7 mouse cellular contexts compared by ENCODE assay signal in genomic region chr12:9029506-9029887, GRCm38 (mm10). TPM values are rescaled to one million over a fixed set of nuclear protein-coding genes. Genes with fewer than 3 reads are reported as not detected.
A peak's percentile ranks its signal among the peaks of the same experiment; 100 is the strongest.
DNase-seq lines count a peak whose midpoint lies in the region; ATAC-seq lines count a peak whose summit lies in the region.

No protein-coding gene starts in this region.

- no peaks in the 10 kb centered on the region for H3K27me3 ChIP-seq in lung, embryonic 16.5 days (ENCODE audit: control insufficient read depth, insufficient read depth, low read depth, low read length)
- no peaks in the 10 kb centered on the region for H3K27me3 ChIP-seq in forebrain, embryonic 13.5 days
- H3K27me3 ChIP-seq in limb, embryonic 15.5 days = no peaks in the 10 kb centered on the region
- H3K27me3 ChIP-seq in stomach, embryonic 16.5 days (ENCODE audit: control insufficient read depth, insufficient read depth, low read length) = no peaks in the 10 kb centered on the region

- H3K4me1 ChIP-seq in lung, embryonic 16.5 days (replicated peaks; ENCODE audit: control insufficient read depth, insufficient read depth, low read length) = peaks cover 4% of the 10 kb centered on the region; the same call in 1 of the 2 replicates
- H3K4me1 ChIP-seq in forebrain, embryonic 13.5 days = peaks cover 6% of the 10 kb centered on the region
- no peaks in the 10 kb centered on the region for H3K4me1 ChIP-seq in limb, embryonic 15.5 days
- no peaks in the 10 kb centered on the region for H3K4me1 ChIP-seq in stomach, embryonic 16.5 days (ENCODE audit: control insufficient read depth, insufficient read depth, low read length)

- peaks cover 2% of the 10 kb centered on the region; the same call in 1 of the 2 replicates for H3K36me3 ChIP-seq in lung, embryonic 16.5 days (ENCODE audit: control insufficient read depth, insufficient read depth, low read length)
- H3K36me3 ChIP-seq in forebrain, embryonic 13.5 days (ENCODE audit: poor library complexity, severe bottlenecking) = peaks cover 9% of the 10 kb centered on the region
- peaks cover 15% of the 10 kb centered on the region for H3K36me3 ChIP-seq in limb, embryonic 15.5 days
- no peaks in the 10 kb centered on the region; the same call in 1 of the 2 replicates for H3K36me3 ChIP-seq in stomach, embryonic 16.5 days (ENCODE audit: control insufficient read depth, insufficient read depth, low read length)

- H3K4me2 ChIP-seq in lung, embryonic 16.5 days (ENCODE audit: low read depth, low read length) = peak overlapping the region; percentile 71
- H3K4me2 ChIP-seq in forebrain, embryonic 13.5 days = peak overlapping the region; percentile 68
- H3K4me2 ChIP-seq in limb, embryonic 15.5 days = peak overlapping the region; percentile 57
- H3K4me2 ChIP-seq in stomach, embryonic 16.5 days (ENCODE audit: low read depth, low read length) = peak overlapping the region; percentile 79

- H3K27ac ChIP-seq in lung, embryonic 16.5 days (ENCODE audit: low read length) = peak overlapping the region; percentile 100
- peak overlapping the region; percentile 98; the same call in 1 of the 2 replicates for H3K27ac ChIP-seq in forebrain, embryonic 13.5 days
- peak overlapping the region; percentile 99 for H3K27ac ChIP-seq in limb, embryonic 15.5 days
- 0 out of 2 replicates have a peak overlapping the region, but pooled peaks have one; percentile 99 for H3K27ac ChIP-seq in stomach, embryonic 16.5 days (ENCODE audit: low read length)

- 31% methylated on average over 4 of the region's 4 CpGs for WGBS in lung, embryonic 16.5 days
- 68% methylated on average over 4 of the region's 4 CpGs for WGBS in forebrain, embryonic 13.5 days
- WGBS in limb, embryonic 15.5 days = 56% methylated on average over 4 of the region's 4 CpGs
- WGBS in stomach, embryonic 16.5 days = 45% methylated on average over 4 of the region's 4 CpGs

- DNase-seq in lung, postnatal 25 days (ENCODE audit: low spot score) = no peak
- DNase-seq in ovary, postnatal 14 days (ENCODE audit: low spot score) = no peak

- no peaks in the 10 kb centered on the region for H3K9me3 ChIP-seq in lung, embryonic 16.5 days (ENCODE audit: control insufficient read depth, low read length)
- H3K9me3 ChIP-seq in forebrain, embryonic 13.5 days (replicated peaks) = no peaks in the 10 kb centered on the region
- no peaks in the 10 kb centered on the region for H3K9me3 ChIP-seq in limb, embryonic 15.5 days
- no peaks in the 10 kb centered on the region for H3K9me3 ChIP-seq in stomach, embryonic 16.5 days (replicated peaks; ENCODE audit: control insufficient read depth, low read length)

- ATAC-seq in lung, embryonic 16.5 days (ENCODE audit: low read depth) = peak; percentile 46
- peak; percentile 58 for ATAC-seq in forebrain, embryonic 13.5 days
- ATAC-seq in limb, embryonic 15.5 days (ENCODE audit: insufficient number of reproducible peaks, low FRiP score, low TSS enrichment, low read depth) = no peak
- ATAC-seq in stomach, embryonic 16.5 days (ENCODE audit: insufficient read depth, low FRiP score) = peak; percentile 48; the same call in 1 of the 2 replicates
- no peak for ATAC-seq in monocyte, adult 5-6 weeks (replicated peaks; ENCODE audit: insufficient number of reproducible peaks, low FRiP score, low TSS enrichment, poor library complexity, severe bottlenecking)

- peak overlapping the region; percentile 78 for H3K4me3 ChIP-seq in lung, embryonic 16.5 days (ENCODE audit: low read length)
- peak overlapping the region; percentile 63 for H3K4me3 ChIP-seq in forebrain, embryonic 13.5 days
- H3K4me3 ChIP-seq in limb, embryonic 15.5 days = peak overlapping the region; percentile 70
- peak overlapping the region; percentile 71 for H3K4me3 ChIP-seq in stomach, embryonic 16.5 days (replicated peaks; ENCODE audit: low read length)

- H3K9ac ChIP-seq in lung, embryonic 16.5 days (ENCODE audit: low read length) = peak overlapping the region; percentile 95
- 0 out of 2 replicates have a peak overlapping the region, but pooled peaks have one; percentile 14 for H3K9ac ChIP-seq in forebrain, embryonic 13.5 days
- H3K9ac ChIP-seq in limb, embryonic 15.5 days = no peak overlapping the region
- H3K9ac ChIP-seq in stomach, embryonic 16.5 days (ENCODE audit: low read length) = peak overlapping the region; percentile 96; the same call in 1 of the 2 replicates

RNA-seq across cellular contexts. Expression of gene Ttc32, which starts 0.3 kb away (rescaled TPM):
- polyA plus RNA-seq in lung, embryonic 16.5 days (2015; fragmentation: Nextera tagmentation; extraction: Ambion mirVana) = 26.3 and 27.9 TPM in 2 replicates
- polyA plus RNA-seq in forebrain, embryonic 13.5 days (2015; fragmentation: Nextera tagmentation; extraction: Ambion mirVana) = 16.9 and 20.4 TPM in 2 replicates
- 14.4 and 16.6 TPM in 2 replicates for polyA plus RNA-seq in limb, embryonic 15.5 days (2015; fragmentation: Nextera tagmentation; extraction: Ambion mirVana)
- polyA plus RNA-seq in stomach, embryonic 16.5 days (2015; fragmentation: Nextera tagmentation; extraction: Ambion mirVana) = 19.3 and 21.3 TPM in 2 replicates
- 8.6 to 16.4 TPM (median 15.7 TPM) in 3 replicates for total RNA-seq in monocyte, adult 5-6 weeks (2017)

RNA-seq across cellular contexts. Expression of gene Wdr35, which starts 55.8 kb away (rescaled TPM):
- 21.5 and 22.1 TPM in 2 replicates for polyA plus RNA-seq in lung, embryonic 16.5 days (2015; fragmentation: Nextera tagmentation; extraction: Ambion mirVana)
- polyA plus RNA-seq in forebrain, embryonic 13.5 days (2015; fragmentation: Nextera tagmentation; extraction: Ambion mirVana) = 21.3 and 27.1 TPM in 2 replicates
- polyA plus RNA-seq in limb, embryonic 15.5 days (2015; fragmentation: Nextera tagmentation; extraction: Ambion mirVana) = 18.8 and 20.2 TPM in 2 replicates
- polyA plus RNA-seq in stomach, embryonic 16.5 days (2015; fragmentation: Nextera tagmentation; extraction: Ambion mirVana) = 14.7 and 15.0 TPM in 2 replicates
- total RNA-seq in monocyte, adult 5-6 weeks (2017) = 0.67 to 1.3 TPM (median 1.2 TPM) in 3 replicates

Comparison
In these comparisons a context has a peak if more than half of its experiments do, and no peak if none do; other contexts are left out.
1. ATAC-seq: peak in lung, embryonic 16.5 days (single experiment), forebrain, embryonic 13.5 days (single experiment) and stomach, embryonic 16.5 days (single experiment); none in limb, embryonic 15.5 days (single experiment) and monocyte, adult 5-6 weeks (single experiment).
2. Peak in every context shown above with its lines, with median percentiles within 50 percentile points of each other: H3K27ac ChIP-seq, H3K4me2 ChIP-seq and H3K4me3 ChIP-seq.